In genomic region chr16:77648181-77648580, GRCm38 (mm10) we compare ENCODE assay signal across 24 mouse cellular contexts. TPM values are rescaled to one million over a fixed set of nuclear protein-coding genes. Genes with fewer than 3 reads are reported as not detected.
A peak's percentile ranks its signal among the peaks of the same experiment; 100 is the strongest.
DNase-seq lines count a peak whose midpoint lies in the region; ATAC-seq lines count a peak whose summit lies in the region.
"Had no signal": no experiment of that assay in that cellular context is flagged by ENCODE, and none has a peak within 500 bp of the region (broad histone marks: within the 10 kb centered on the region; RNA-seq: fewer than 3 reads in every experiment).

No protein-coding gene starts in this region.

- H3K27me3 ChIP-seq in neural tube, embryonic 11.5 days (ENCODE audit: control insufficient read depth, insufficient read depth, low read length), result no peaks in the 10 kb centered on the region
- H3K27me3 ChIP-seq in hindbrain, embryonic 12.5 days, result no peaks in the 10 kb centered on the region
- no peaks in the 10 kb centered on the region for H3K27me3 ChIP-seq in midbrain, embryonic 14.5 days (ENCODE audit: control insufficient read depth, insufficient read depth, low read length)
- H3K27me3 ChIP-seq: liver, embryonic 13.5 days had no signal

- peak; percentile 20 for DNase-seq in neural tube, embryonic 11.5 days (ENCODE audit: low spot score)
- no peak for DNase-seq in neural tube, embryonic 10.5 days (ENCODE audit: extremely low spot score, low spot score)
- DNase-seq in midbrain, embryonic 14.5 days, result peak; percentile 75
- DNase-seq in cerebellum, adult 9-10 months, result no peak
- DNase-seq in left cerebral cortex, postnatal 14 days (ENCODE audit: low spot score in 2 of 2), result no peak
- no peak for DNase-seq in left cerebral cortex, postnatal 10 days (ENCODE audit: extremely low spot score in 1 of 2, low spot score in 2 of 2)
- DNase-seq: adrenal gland, postnatal 14 days; cerebellum, adult 2 months; gastrocnemius, postnatal 36 days; liver, embryonic 13.5 days; right cerebral cortex, postnatal 14 days had no signal

- H3K4me3 ChIP-seq in neural tube, embryonic 11.5 days (ENCODE audit: low read depth, low read length), result no peak overlapping the region
- no peak overlapping the region for H3K4me3 ChIP-seq in hindbrain, embryonic 12.5 days
- H3K4me3 ChIP-seq in midbrain, embryonic 14.5 days (replicated peaks; ENCODE audit: low read depth, low read length), result no peak overlapping the region
- H3K4me3 ChIP-seq: liver, embryonic 13.5 days had no signal

- no peaks in the 10 kb centered on the region for H3K36me3 ChIP-seq in neural tube, embryonic 11.5 days (ENCODE audit: control insufficient read depth, insufficient read depth, low read length)
- H3K36me3 ChIP-seq in hindbrain, embryonic 12.5 days, result no peaks in the 10 kb centered on the region
- no peaks in the 10 kb centered on the region for H3K36me3 ChIP-seq in midbrain, embryonic 14.5 days (ENCODE audit: control insufficient read depth, insufficient read depth, low read length)
- H3K36me3 ChIP-seq: liver, embryonic 13.5 days had no signal

- H3K27ac ChIP-seq in neural tube, embryonic 11.5 days (ENCODE audit: low read depth, low read length), result 0 out of 2 replicates have a peak overlapping the region, but pooled peaks have one; percentile 39
- peak overlapping the region; percentile 84 for H3K27ac ChIP-seq in hindbrain, embryonic 12.5 days
- peak overlapping the region; percentile 81 for H3K27ac ChIP-seq in midbrain, embryonic 14.5 days (replicated peaks; ENCODE audit: low read depth, low read length)
- H3K27ac ChIP-seq: liver, embryonic 13.5 days had no signal

- no peak for ATAC-seq in neural tube, embryonic 11.5 days (ENCODE audit: insufficient read depth, low FRiP score, low TSS enrichment)
- peak; percentile 41; the same call in 1 of the 2 replicates for ATAC-seq in hindbrain, embryonic 12.5 days (ENCODE audit: low FRiP score)
- peak; percentile 41; the same call in 1 of the 2 replicates for ATAC-seq in midbrain, embryonic 14.5 days (ENCODE audit: low FRiP score, low TSS enrichment)
- ATAC-seq in frontal cortex, adult (ENCODE audit: low TSS enrichment), result no peak
- ATAC-seq: intestine, embryonic 16.5 days had no signal

- 54% methylated on average over 2 of the region's 2 CpGs for WGBS in neural tube, embryonic 11.5 days
- WGBS in hindbrain, embryonic 12.5 days, result 34% methylated on average over 2 of the region's 2 CpGs
- 8% methylated on average over 2 of the region's 2 CpGs for WGBS in midbrain, embryonic 14.5 days

- H3K4me2 ChIP-seq in neural tube, embryonic 11.5 days (ENCODE audit: low read depth), result no peak overlapping the region
- peak overlapping the region; percentile 6; the same call in 1 of the 2 replicates for H3K4me2 ChIP-seq in hindbrain, embryonic 12.5 days (replicated peaks)
- H3K4me2 ChIP-seq in midbrain, embryonic 14.5 days (ENCODE audit: low read length), result peak overlapping the region; percentile 73
- H3K4me2 ChIP-seq: liver, embryonic 13.5 days had no signal

- no peaks in the 10 kb centered on the region for H3K9me3 ChIP-seq in neural tube, embryonic 11.5 days (ENCODE audit: control insufficient read depth, low read length)
- no peaks in the 10 kb centered on the region for H3K9me3 ChIP-seq in hindbrain, embryonic 12.5 days (replicated peaks)
- H3K9me3 ChIP-seq in midbrain, embryonic 14.5 days (ENCODE audit: control insufficient read depth, low read length), result no peaks in the 10 kb centered on the region
- H3K9me3 ChIP-seq: liver, embryonic 13.5 days had no signal

- 0 out of 2 replicates have a peak, but pooled peaks cover 2% of the 10 kb centered on the region for H3K4me1 ChIP-seq in neural tube, embryonic 11.5 days (ENCODE audit: control insufficient read depth, insufficient read depth, low read length)
- H3K4me1 ChIP-seq in hindbrain, embryonic 12.5 days, result peaks cover 21% of the 10 kb centered on the region
- H3K4me1 ChIP-seq in midbrain, embryonic 14.5 days (ENCODE audit: control insufficient read depth, insufficient read depth, low read length), result peaks cover 36% of the 10 kb centered on the region
- H3K4me1 ChIP-seq: liver, embryonic 13.5 days had no signal

- intact Hi-C loops in left cerebral cortex, postnatal 14 days (cut with DNase I), result no loop called here
- intact Hi-C loops in left cerebral cortex, postnatal 10 days (cut with DNase I), result loop anchor here (5.0 kb wide), 1 partner anchor 509 kb away; no protein-coding TSS in a partner anchor

- H3K9ac ChIP-seq in neural tube, embryonic 11.5 days (ENCODE audit: low read length), result no peak overlapping the region
- peak overlapping the region; percentile 27; the same call in 1 of the 2 replicates for H3K9ac ChIP-seq in hindbrain, embryonic 12.5 days
- H3K9ac ChIP-seq in midbrain, embryonic 14.5 days (replicated peaks; ENCODE audit: low read length), result no peak overlapping the region; the same call in 1 of the 2 replicates
- H3K9ac ChIP-seq: liver, embryonic 13.5 days had no signal

RNA-seq across cellular contexts. Expression of gene Gm11146, which starts 46.3 kb away (rescaled TPM):
- not detected in 2 replicates for polyA plus RNA-seq in neural tube, embryonic 11.5 days (2014; fragmentation: Nextera tagmentation; extraction: Ambion mirVana)
- not detected in 2 replicates for polyA plus RNA-seq in hindbrain, embryonic 12.5 days (2016; fragmentation: Nextera tagmentation; extraction: Ambion mirVana)
- polyA plus RNA-seq in midbrain, embryonic 14.5 days (2014; fragmentation: Nextera tagmentation; extraction: Ambion mirVana), result not detected in 2 replicates
- not detected for total RNA-seq in left cerebral cortex, postnatal 14 days (2021)
- not detected for total RNA-seq in left cerebral cortex, postnatal 10 days (2021)
- total RNA-seq: adrenal gland, postnatal 14 days; gastrocnemius, postnatal 36 days; megakaryocyte progenitor cell, adult 5-6 weeks had no signal
- polyA plus RNA-seq: C2C12; cerebellum, adult 2 months; cortical plate, adult 2 months; embryonic facial prominence, embryonic 14.5 days; heart, postnatal 0 days; intestine, embryonic 16.5 days; kidney, embryonic 16.5 days; limb, embryonic 11.5 days; liver, embryonic 13.5 days; lung, embryonic 16.5 days; stomach, embryonic 16.5 days; thymus, postnatal 0 days had no signal

Comparison
In these comparisons a context has a peak if more than half of its experiments do, and no peak if none do; other contexts are left out.
1. DNase-seq: peak in neural tube, embryonic 11.5 days (single experiment) and midbrain, embryonic 14.5 days (single experiment); none in neural tube, embryonic 10.5 days (single experiment), cerebellum, adult 9-10 months (single experiment), left cerebral cortex, postnatal 14 days (0 of 2) and left cerebral cortex, postnatal 10 days (0 of 2).
2. ATAC-seq: peak in hindbrain, embryonic 12.5 days (single experiment) and midbrain, embryonic 14.5 days (single experiment); none in neural tube, embryonic 11.5 days (single experiment) and frontal cortex, adult (single experiment).
3. Peak in every context shown above with its lines, with median percentiles within 50 percentile points of each other: H3K27ac ChIP-seq.